8 mouse cellular contexts compared by ENCODE assay signal in the genomic region with DNA sequence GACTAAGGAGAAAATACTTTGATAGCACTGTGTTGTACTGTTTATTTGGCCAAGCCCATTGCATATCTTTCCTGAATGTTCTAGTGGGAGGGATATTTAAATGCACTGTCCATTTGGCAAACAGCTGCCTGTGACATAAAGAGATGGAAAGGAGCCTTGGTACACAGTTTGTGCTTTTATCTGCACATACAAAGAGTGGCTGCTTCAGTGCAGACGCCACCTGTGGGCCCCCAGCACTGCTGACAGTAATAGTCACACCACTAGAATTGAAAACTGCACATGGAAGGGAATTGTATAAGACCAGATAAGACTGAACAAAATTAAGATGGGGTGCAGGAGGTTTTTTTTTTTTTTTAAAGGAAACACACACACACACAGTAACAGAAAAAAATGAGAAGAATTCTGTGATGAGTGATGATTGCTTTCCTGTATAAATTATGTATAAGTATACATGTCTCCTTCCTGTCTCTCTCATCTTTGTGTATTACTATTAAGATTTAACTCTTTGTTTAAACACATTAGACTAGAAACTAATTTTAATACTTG.
A peak's percentile ranks its signal among the peaks of the same experiment; 100 is the strongest.
DNase-seq lines count a peak whose midpoint lies in the region; ATAC-seq and TF ChIP-seq lines count a peak whose summit lies in the region.

No protein-coding gene starts in this region.

- peak; percentile 32 for TF ChIP-seq CTCF in midbrain, postnatal 0 days (IDR thresholded peaks at IDR 0.05)

- H3K9ac ChIP-seq in neural tube, embryonic 12.5 days, result no peak overlapping the region
- H3K9ac ChIP-seq in hindbrain, embryonic 16.5 days (ENCODE audit: low read depth, low read length), result no peak overlapping the region
- peak overlapping the region; percentile 36; the same call in 1 of the 2 replicates for H3K9ac ChIP-seq in midbrain, postnatal 0 days (replicated peaks; ENCODE audit: low read length, poor library complexity, severe bottlenecking)

- peak; percentile 42 to 51 for DNase-seq in cerebellum, adult 18-20 months
- DNase-seq in cerebellum, adult 9-10 months, result no peak
- DNase-seq in neural tube, embryonic 10.5 days (ENCODE audit: extremely low spot score, low spot score), result no peak
- DNase-seq in midbrain, postnatal 0 days (ENCODE audit: low spot score), result peak; percentile 39
- no peak for DNase-seq in kidney, adult 18-20 months
- DNase-seq in kidney, postnatal 36 days, result no peak

- 43% methylated on average over 1 of the region's 1 CpGs for WGBS in neural tube, embryonic 12.5 days
- WGBS in hindbrain, embryonic 16.5 days, result 41% methylated on average over 1 of the region's 1 CpGs
- 21% methylated on average over 1 of the region's 1 CpGs for WGBS in midbrain, postnatal 0 days

- ATAC-seq in neural tube, embryonic 12.5 days (ENCODE audit: low FRiP score, low read depth), result no peak
- ATAC-seq in hindbrain, embryonic 16.5 days, result no peak
- no peak for ATAC-seq in midbrain, postnatal 0 days (ENCODE audit: low FRiP score)

- H3K4me2 ChIP-seq in neural tube, embryonic 12.5 days (replicated peaks), result peak overlapping the region; percentile 14; the same call in 1 of the 2 replicates
- peak overlapping the region; percentile 44 for H3K4me2 ChIP-seq in hindbrain, embryonic 16.5 days (ENCODE audit: low read length)
- peak overlapping the region; percentile 49 for H3K4me2 ChIP-seq in midbrain, postnatal 0 days (ENCODE audit: low read depth, low read length, poor library complexity, severe bottlenecking)

- no peaks in the 10 kb centered on the region for H3K27me3 ChIP-seq in neural tube, embryonic 12.5 days (replicated peaks)
- no peaks in the 10 kb centered on the region for H3K27me3 ChIP-seq in hindbrain, embryonic 16.5 days (replicated peaks; ENCODE audit: control insufficient read depth, insufficient read depth, low read length)
- H3K27me3 ChIP-seq in midbrain, postnatal 0 days (ENCODE audit: insufficient read depth, low read length), result no peaks in the 10 kb centered on the region

- H3K27ac ChIP-seq in neural tube, embryonic 12.5 days, result no peak overlapping the region
- no peak overlapping the region for H3K27ac ChIP-seq in hindbrain, embryonic 16.5 days (ENCODE audit: low read depth, low read length)
- H3K27ac ChIP-seq in midbrain, postnatal 0 days (ENCODE audit: low read depth, low read length), result 0 out of 2 replicates have a peak overlapping the region, but pooled peaks have one; percentile 43

- peak overlapping the region; percentile 9; the same call in 1 of the 2 replicates for H3K4me3 ChIP-seq in neural tube, embryonic 12.5 days
- peak overlapping the region; percentile 35 for H3K4me3 ChIP-seq in hindbrain, embryonic 16.5 days (ENCODE audit: low read length)
- H3K4me3 ChIP-seq in midbrain, postnatal 0 days (ENCODE audit: low read depth, low read length), result peak overlapping the region; percentile 45

- no peaks in the 10 kb centered on the region for H3K9me3 ChIP-seq in neural tube, embryonic 12.5 days
- H3K9me3 ChIP-seq in hindbrain, embryonic 16.5 days (ENCODE audit: control insufficient read depth, low read length), result no peaks in the 10 kb centered on the region
- no peaks in the 10 kb centered on the region for H3K9me3 ChIP-seq in midbrain, postnatal 0 days (ENCODE audit: low read length)

- H3K36me3 ChIP-seq in neural tube, embryonic 12.5 days, result no peaks in the 10 kb centered on the region
- no peaks in the 10 kb centered on the region for H3K36me3 ChIP-seq in hindbrain, embryonic 16.5 days (ENCODE audit: control insufficient read depth, insufficient read depth, low read length)
- no peaks in the 10 kb centered on the region for H3K36me3 ChIP-seq in midbrain, postnatal 0 days (ENCODE audit: insufficient read depth, low read length)

- H3K4me1 ChIP-seq in neural tube, embryonic 12.5 days, result no peaks in the 10 kb centered on the region
- no peaks in the 10 kb centered on the region; the same call in 1 of the 2 replicates for H3K4me1 ChIP-seq in hindbrain, embryonic 16.5 days (ENCODE audit: control insufficient read depth, insufficient read depth, low read depth, low read length)
- 0 out of 2 replicates have a peak, but pooled peaks cover 3% of the 10 kb centered on the region for H3K4me1 ChIP-seq in midbrain, postnatal 0 days (ENCODE audit: insufficient read depth, low read length)

Comparison
In these comparisons a context has a peak if more than half of its experiments do, and no peak if none do; other contexts are left out.
1. DNase-seq: peak in cerebellum, adult 18-20 months (2 of 2) and midbrain, postnatal 0 days (single experiment); none in cerebellum, adult 9-10 months (single experiment), neural tube, embryonic 10.5 days (single experiment), kidney, adult 18-20 months (single experiment) and kidney, postnatal 36 days (0 of 2).
2. Peak in every context shown above with its lines, with median percentiles within 50 percentile points of each other: H3K4me2 ChIP-seq and H3K4me3 ChIP-seq.